Mouse (Mus musculus) WW6 (cell line): ENCODE measurements around the gene Cdh13.

Experiments
- DNase-seq: peaks from one replicate; pipeline ENCODE4 v3.0.0-alpha.2; 2013; ENCODE audit warnings: low read depth, low spot score

Cdh13 gene

GRCm38 (mm10) chr8:119039358-119039757, 755.8 kb downstream of the Cdh13 start:
- no peak for DNase-seq

- no peak for DNase-seq
Observed at GRCm38 (mm10) chr8:119057876-119058275, 774.3 kb downstream of the Cdh13 start.

- DNase-seq: no peak
Observed at GRCm38 (mm10) chr8:119061671-119062070, 778.1 kb downstream of the Cdh13 start.

- peak; percentile 29 for DNase-seq
Observed at GRCm38 (mm10) chr8:119064523-119064922, 781.0 kb downstream of the Cdh13 start.

GRCm38 (mm10) chr8:119072291-119072690, 788.8 kb downstream of the Cdh13 start:
- DNase-seq: no peak

GRCm38 (mm10) chr8:119085022-119085421, 801.5 kb downstream of the Cdh13 start:
- DNase-seq: no peak

GRCm38 (mm10) chr8:119098261-119098660, 814.7 kb downstream of the Cdh13 start:
- DNase-seq: no peak

GRCm38 (mm10) chr8:119102871-119103270, 819.3 kb downstream of the Cdh13 start:
- no peak for DNase-seq

DNA sequence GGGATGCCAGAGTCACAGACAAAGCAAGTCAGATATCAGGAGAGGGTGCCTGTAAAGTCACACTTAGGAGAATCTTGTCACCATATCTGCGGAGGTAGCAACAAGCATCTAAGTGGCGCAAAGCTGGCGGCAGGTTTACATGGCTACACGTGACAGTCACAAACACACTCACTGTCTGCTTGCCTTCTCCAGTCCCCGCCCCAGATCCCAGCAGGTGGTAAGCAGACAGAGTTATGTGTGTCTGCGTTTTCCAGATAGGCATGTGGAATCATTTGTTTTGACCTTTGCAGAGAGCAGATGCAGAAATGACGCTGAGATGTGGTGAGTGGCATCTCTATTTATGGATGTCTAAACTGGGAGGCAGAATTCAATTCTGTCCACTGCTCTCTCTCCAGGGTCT, 826.1 kb downstream of the Cdh13 start:
- DNase-seq: no peak

DNA sequence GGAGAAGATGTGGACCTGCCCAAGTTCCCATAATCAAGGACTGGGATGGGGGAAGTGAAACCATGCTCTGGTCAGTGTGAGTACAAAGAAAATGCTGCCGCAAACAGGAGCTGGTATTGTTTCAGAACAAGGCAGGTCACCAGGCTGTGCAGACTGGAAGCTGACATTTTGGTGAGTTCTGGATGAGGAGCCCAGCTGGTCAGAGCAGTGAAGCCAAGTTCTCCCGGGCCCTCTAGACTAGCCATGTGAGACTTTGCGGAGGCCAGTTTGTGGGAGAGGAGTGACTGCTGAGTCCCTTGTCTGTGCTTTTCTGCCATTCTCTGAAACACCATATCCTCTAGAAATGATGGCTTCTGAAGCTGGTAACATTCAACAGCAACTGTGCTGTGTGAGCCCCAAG, 829.3 kb downstream of the Cdh13 start:
- DNase-seq: no peak

DNA sequence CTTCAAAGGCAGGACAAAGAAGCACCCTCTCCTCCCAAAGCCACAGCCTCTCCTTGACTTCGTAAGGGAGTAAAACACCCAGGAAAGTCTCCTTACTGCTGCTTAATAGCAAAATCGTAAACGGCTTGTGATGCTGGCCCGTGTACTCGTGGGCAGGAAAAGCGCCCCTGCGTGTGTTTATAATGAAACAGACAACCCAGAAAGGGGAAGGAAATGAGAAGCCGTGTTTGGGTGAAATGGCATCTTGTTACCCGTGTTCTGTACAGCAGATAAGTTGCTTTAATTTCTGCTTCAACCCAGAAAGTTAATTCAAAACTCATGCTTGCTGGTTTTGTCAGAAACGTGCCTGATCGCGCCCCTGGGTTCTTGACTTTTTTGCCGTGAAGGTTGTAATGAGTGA, 837.7 kb downstream of the Cdh13 start:
- DNase-seq: no peak

GRCm38 (mm10) chr8:119127841-119128240, 844.3 kb downstream of the Cdh13 start:
- DNase-seq: no peak

GRCm38 (mm10) chr8:119128266-119128665, 844.7 kb downstream of the Cdh13 start:
- no peak for DNase-seq

DNA sequence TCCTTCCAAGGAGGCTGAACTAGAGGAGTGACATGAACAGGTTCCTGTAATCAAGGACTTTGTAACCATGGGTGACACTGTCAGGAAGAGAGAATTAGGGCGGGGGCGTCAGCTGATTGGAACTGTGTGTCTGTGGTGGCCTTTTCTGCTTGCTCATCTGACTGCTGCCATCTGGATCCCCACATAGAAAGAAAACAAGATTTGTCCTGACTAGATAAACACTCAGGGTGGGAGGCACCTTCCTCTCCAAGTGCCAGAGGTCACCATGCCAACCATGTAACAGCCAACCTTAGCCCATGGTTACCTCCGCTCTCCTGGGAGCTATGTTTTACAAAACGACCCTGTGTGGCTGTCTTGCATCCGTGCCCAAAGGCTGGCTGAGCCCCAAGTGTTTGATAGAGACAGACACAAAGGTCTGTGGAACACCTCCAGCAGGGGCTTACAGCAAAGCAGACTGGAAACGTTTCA, 873.0 kb downstream of the Cdh13 start:
- no peak for DNase-seq

DNA sequence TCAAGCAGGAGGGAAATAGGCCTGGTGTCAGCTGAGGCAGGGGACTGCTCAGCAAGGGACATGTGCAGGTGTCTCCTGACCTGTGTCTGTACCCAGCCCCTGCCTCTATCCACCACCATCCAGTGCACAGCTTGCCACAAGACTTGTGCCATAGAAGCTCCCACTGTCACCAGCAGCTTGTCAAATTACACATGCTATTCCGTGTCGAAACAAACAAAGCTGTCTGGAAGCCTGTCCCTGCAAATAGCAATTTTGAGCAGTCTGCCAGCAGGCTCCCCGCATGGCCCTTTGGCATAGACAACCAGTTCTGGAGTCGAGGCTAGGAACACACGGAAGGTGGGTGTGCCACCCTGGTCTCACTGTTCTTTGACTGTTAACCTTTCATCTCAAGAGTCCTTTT, 875.1 kb downstream of the Cdh13 start:
- no peak for DNase-seq

GRCm38 (mm10) chr8:119159794-119160193, 876.3 kb downstream of the Cdh13 start:
- no peak for DNase-seq

DNA sequence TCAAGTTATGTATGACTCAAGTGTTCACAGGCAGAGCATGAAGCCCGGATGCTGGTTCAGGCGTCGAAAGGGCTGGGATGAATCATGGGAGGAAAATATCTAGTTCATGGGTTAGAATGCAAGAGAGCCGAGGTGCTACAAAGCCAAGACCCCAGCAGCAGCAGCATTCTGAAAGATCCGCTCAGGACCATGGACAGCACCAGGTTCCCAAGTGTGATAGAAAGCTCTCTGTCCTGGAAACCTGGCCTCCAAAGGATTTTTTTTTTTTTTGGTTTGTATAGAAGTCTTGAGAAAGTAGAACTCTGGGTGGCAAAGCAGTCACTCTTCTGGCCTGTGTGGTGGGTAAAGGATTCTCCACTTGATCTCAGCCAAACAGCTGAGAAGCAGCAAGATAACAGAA, 880.5 kb downstream of the Cdh13 start:
- DNase-seq: peak; percentile 39

DNA sequence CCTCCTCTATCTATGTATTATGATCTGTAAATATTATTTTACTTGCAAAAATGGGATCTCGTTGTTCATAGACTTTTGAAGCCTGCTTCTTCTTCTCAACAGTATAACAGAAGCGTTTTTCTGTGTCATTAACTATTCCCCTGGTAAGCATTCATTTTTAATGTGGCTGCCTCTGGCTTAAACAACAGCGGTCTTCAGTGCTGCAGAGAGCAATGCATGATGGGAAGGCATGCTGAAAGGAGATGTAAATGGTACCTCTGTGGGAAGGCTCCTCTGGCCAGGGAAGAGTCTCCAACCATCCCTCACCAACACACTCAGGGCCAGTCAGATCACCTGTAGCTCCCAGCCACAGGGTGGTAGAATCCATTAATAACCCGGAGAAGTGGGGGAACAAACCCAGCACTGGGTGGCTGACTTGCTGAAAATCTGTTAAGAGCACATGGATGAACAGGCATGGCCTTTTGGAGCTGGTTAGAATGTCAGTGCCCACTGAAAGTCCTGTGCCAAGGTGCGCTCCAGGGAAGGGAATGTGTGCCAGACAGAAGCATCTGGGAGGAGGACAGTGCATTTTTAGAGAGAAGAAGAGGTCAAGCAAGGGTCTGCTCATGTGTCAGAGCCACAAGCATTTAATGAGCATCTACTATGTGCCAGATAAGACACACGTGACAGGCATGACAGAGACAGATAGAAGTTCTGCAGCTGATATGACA, 893.8 kb downstream of the Cdh13 start:
- DNase-seq: no peak

DNA sequence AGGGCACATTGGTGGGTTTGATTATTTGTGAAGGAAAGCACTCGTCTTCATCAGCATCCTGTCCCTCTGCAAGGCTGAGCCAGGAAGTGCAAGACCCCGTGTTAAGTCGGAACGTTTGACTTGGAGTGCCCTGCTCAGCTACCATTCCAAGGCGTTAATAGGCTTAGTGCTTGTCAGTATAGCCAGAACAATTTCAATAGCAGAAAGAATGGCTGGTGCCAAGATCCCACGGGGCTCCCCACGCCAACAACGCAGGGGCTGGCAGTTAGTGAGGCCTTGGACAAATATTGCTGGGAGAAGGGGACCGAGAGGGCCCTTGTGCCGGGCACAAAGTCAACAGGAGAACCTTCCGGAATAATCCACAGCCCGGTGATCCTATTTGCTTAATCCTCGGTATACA, 897.1 kb downstream of the Cdh13 start:
- no peak for DNase-seq

DNA sequence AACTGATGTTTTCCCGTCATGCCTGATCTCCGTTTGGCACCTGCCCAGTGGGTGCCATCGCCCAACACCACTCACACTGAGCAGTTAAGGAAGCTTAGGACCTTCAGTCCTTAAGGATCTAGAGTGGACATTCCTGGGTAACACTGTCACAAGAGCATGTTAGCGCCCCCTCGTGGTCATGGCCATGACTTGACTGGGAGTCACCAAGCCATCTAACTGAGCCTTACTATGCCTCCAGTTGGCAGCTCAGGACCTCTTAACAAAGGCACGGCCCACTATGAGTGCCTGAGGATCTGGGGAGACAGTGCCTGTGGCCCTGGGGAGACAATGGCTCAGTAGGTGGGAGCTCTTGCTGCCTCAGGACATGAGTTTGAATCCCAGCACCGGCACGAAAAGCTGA, 912.2 kb downstream of the Cdh13 start:
- DNase-seq: peak; percentile 26

DNA sequence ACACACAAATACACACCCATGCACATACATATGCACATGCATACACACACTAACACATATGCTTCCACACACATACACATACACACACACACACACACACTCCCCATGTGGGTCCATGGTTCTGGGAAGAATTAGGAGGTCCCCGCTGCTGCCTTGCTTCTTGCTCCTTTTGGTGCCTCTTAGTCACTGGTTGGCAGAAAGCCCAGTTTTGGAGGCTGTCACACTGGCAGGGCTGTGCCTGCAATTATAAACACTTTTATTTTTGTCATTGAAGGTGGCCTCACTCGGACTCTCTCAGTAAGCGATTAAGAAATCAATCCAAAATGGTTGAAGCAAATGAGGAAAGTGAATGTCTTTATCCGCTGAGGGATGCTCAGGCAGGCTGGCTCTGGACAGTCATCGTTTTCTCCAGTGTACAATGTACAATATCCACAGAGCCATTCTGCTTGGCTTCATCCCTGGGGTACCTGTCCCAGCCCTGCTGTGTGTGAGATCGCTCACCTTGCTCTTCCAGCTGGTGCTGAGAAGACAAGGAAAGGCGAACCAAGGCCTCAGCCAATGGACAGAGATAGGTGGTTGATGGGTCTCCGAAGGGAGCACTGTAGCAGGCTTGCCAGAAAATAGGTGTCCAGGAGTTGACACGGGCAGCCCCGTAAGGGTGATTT, 913.1 kb downstream of the Cdh13 start:
- no peak for DNase-seq

DNA sequence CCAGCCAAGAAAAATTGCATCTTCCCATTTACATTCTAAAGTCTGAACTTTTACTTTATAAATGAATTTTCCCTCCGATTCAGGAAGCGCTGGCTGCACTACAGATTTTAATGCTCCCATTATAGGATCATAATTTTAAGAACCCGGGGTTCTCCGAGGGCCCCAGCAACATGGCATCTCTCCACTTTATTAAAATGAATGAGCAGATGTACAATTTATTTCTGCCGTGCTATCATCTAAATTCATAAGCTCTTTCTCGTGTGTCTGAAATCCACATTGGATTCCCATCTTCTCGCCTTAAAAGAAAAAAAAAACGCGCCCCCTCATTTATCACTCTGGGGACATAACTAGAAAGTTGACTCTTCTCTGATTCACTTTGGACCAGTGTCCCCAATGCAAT, 925.0 kb downstream of the Cdh13 start:
- no peak for DNase-seq

DNA sequence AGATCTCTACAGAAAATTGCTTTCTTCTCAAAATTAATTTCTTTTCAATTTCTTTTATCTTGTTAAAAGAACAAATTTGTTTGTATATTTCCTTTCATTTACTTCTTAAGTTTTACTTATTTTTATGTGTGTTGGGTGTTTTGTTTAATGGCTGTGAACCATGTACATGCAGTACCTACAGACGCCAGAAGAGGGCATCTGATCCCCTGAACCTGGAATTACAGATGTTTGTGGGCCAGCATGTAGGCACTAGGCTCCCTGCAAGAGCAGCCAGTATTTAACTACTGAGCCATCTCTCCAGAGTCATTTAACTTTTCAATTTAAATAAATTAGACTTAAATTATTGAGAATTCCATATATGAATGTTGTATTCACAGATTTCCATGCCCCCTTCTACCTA, 941.0 kb downstream of the Cdh13 start:
- no peak for DNase-seq
